Mouse (Mus musculus): ENCODE measurements around the gene Acly. TPM values are rescaled to one million over a fixed set of nuclear protein-coding genes. Genes with fewer than 3 reads are reported as not detected.

Acly gene
- polyA plus RNA-seq (2014; fragmentation: Nextera tagmentation; extraction: Ambion mirVana) = 330 and 394 TPM in 2 replicates

DNA sequence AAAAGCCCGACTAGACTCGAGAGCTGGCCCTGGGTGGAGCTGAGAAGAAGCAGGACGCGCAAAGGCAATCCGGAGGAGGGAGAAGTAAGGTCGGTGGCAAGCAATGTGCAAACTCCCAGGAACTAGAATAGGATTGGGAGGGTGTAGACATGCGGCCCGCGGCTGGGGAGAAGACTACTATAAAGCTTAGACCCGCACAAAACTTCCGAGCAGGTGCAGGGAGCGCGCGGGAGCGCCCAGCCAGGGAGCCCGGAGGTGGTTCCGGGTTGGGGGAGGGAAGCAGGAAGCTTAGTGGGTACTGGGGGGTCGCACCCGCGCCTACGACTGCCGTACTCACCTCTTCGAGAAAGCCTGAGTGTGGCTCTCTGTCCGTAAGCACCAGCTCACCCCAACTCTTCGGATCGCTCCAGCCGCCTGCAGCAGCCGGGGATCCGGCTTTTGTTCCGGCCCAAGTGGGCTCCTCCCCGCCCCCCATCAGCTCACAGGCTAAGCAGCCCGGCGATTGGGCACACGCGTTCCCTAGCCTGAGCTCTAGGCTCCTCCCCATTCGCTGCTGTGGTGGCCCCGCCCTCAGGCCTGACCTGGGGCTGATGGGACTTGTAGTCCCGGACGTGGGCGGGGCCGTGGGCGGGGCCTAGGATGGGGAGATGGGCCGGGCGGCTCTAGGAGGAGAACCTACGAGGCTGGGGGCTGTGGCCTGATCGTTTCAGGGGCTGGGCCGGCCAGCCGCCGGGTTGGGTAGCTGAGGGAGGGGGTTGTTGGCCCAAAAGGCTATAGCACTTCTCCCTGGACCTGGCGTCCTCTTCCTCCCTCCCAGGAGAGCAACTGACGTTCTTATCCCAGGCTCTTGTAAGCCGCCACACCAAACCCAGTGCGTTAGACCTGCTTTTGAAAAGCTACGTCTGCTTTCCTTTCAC lies at the start of gene Acly:
Gene Acly (minus strand): TSS at position 543 of the 917 bp plus-strand sequence.
- Histone ChIP-seq H3K9ac (ENCODE audit: low read length) (peak within 1 kb of the TSS; percentile 96), H3K27me3 (ENCODE audit: control insufficient read depth, insufficient read depth, low read length) (no peaks in the 10 kb centered on the region), H3K27ac (ENCODE audit: low read depth, low read length) (peak within 1 kb of the TSS; percentile 78), H3K4me1 (ENCODE audit: control insufficient read depth, insufficient read depth, low read length) (peaks cover 20% of the 10 kb centered on the region), H3K4me3 (ENCODE audit: low read depth, low read length) (peak within 1 kb of the TSS; percentile 90), H3K36me3 (ENCODE audit: control insufficient read depth, insufficient read depth, low read length) (peaks cover 7% of the 10 kb centered on the region), H3K9me3 (ENCODE audit: control insufficient read depth, low read length) (no peaks in the 10 kb centered on the region), H3K4me2 (ENCODE audit: low read depth) (peak within 1 kb of the TSS; percentile 70)
- under 1% methylated on average over 54 of the region's 54 CpGs for WGBS
- ATAC-seq (ENCODE audit: insufficient read depth, low FRiP score, low TSS enrichment) (peak; percentile 96), DNase-seq (ENCODE audit: low spot score) (peak; percentile 100)

DNA sequence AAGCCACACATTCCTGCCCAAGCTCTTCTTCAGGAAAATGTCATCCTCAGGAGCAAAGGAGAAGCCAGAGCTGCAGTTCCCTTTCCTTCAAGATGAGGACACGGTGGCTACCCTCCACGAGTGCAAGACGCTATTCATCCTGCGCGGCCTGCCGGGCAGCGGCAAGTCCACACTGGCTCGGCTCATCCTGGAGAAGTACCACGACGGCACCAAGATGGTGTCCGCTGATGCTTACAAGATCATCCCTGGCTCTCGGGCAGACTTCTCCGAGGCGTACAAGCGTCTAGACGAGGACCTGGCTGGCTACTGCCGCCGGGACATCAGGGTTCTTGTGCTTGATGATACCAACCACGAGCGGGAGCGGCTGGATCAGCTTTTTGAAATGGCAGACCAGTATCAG lies 48.5 kb upstream of the Acly start:
- H3K36me3 ChIP-seq (ENCODE audit: control insufficient read depth, insufficient read depth, low read length) = peaks cover 6% of the 10 kb centered on the region; the same call in 1 of the 2 replicates
- H3K4me2 ChIP-seq (ENCODE audit: low read depth) = no peak overlapping the region
- no peak overlapping the region for H3K27ac ChIP-seq (ENCODE audit: low read depth, low read length)
- DNase-seq (ENCODE audit: low spot score) = no peak
- H3K9me3 ChIP-seq (ENCODE audit: control insufficient read depth, low read length) = no peaks in the 10 kb centered on the region
- H3K4me1 ChIP-seq (ENCODE audit: control insufficient read depth, insufficient read depth, low read length) = peaks cover 6% of the 10 kb centered on the region
- H3K4me3 ChIP-seq (ENCODE audit: low read depth, low read length) = no peak overlapping the region
- H3K9ac ChIP-seq (ENCODE audit: low read length) = no peak overlapping the region; the same call in 1 of the 2 replicates
- H3K27me3 ChIP-seq (ENCODE audit: control insufficient read depth, insufficient read depth, low read length) = no peaks in the 10 kb centered on the region
- no peak for ATAC-seq (ENCODE audit: insufficient read depth, low FRiP score, low TSS enrichment)
- 68% methylated on average over 21 of the region's 21 CpGs for WGBS

DNA sequence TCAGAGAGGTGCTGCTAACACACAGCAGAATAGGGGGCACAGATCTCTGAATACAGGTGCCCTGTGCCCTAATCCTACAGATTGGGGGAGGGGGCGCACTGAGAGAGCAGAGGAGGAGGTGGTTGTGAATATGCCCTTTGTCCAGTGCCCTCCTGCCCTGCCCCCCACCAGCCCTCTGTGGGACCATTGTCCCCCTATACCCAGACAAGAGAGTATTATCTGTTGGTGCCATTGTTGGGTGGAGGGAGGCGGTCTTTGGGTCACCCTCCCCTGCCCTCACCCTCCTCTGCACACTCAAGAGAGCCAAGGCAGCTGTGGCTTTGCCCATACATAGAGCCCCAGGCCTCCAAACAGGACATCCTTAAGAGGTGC lies 47.7 kb upstream of the Acly start:
- WGBS = 30% methylated on average over 2 of the region's 2 CpGs
- Histone ChIP-seq H3K4me2 (ENCODE audit: low read depth) (peak overlapping the region; percentile 58), H3K36me3 (ENCODE audit: control insufficient read depth, insufficient read depth, low read length) (peaks cover 4% of the 10 kb centered on the region; the same call in 1 of the 2 replicates), H3K4me3 (ENCODE audit: low read depth, low read length) (peak overlapping the region; percentile 53), H3K27me3 (ENCODE audit: control insufficient read depth, insufficient read depth, low read length) (no peaks in the 10 kb centered on the region), H3K27ac (ENCODE audit: low read depth, low read length) (no peak overlapping the region), H3K9ac (ENCODE audit: low read length) (peak overlapping the region; percentile 54), H3K4me1 (ENCODE audit: control insufficient read depth, insufficient read depth, low read length) (peaks cover 6% of the 10 kb centered on the region), H3K9me3 (ENCODE audit: control insufficient read depth, low read length) (no peaks in the 10 kb centered on the region)
- DNase-seq (ENCODE audit: low spot score) (no peak), ATAC-seq (ENCODE audit: insufficient read depth, low FRiP score, low TSS enrichment) (no peak)

DNA sequence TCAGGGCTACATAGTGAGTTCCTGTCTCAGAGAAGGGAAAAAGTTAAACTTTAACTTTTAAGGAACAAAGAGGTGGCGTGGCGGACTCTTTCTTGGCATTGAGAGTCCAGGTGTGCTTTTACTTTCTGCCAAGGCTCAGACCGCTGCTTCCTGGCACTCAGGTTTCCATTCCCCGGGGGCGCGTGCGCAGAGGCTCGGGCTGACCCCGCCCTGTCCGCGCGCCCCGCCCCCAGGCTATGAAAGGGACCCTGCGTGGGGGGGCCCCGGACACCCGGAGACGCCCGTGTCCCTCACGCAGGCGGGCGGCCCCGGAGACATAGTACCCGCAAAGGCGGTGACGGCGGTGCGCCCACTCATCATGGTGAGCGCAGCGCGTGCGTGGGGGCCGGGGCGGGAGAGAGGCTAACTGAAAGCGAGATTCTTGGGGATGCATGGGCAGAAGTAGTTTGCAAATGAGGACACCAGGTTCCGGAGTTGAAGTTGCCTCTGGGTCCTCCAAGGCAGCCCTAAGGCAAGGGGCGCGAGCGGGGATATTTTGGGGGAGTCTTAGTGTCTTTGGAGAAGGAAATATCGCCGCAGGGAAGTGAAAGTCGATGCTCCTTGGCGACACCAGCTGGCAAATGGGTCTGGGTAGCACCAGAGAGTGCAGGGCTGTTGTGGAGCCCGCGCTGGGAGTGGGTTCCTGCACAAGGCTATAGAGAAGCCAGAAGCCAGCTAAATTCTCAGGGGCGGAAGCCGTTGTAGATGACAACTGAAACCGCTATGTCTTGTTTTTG lies 47.1 kb upstream of the Acly start, which contains the start of gene Cnp:
Gene Cnp (plus strand): TSS at position 197 of the 776 bp plus-strand sequence.
- 1% methylated on average over 47 of the region's 47 CpGs for WGBS
- Histone ChIP-seq H3K9me3 (ENCODE audit: control insufficient read depth, low read length) (no peaks in the 10 kb centered on the region), H3K36me3 (ENCODE audit: control insufficient read depth, insufficient read depth, low read length) (peaks cover 2% of the 10 kb centered on the region; the same call in 1 of the 2 replicates), H3K4me1 (ENCODE audit: control insufficient read depth, insufficient read depth, low read length) (peaks cover 6% of the 10 kb centered on the region), H3K4me3 (ENCODE audit: low read depth, low read length) (peak within 1 kb of the TSS; percentile 53), H3K27ac (ENCODE audit: low read depth, low read length) (no peak within 1 kb of the TSS), H3K9ac (ENCODE audit: low read length) (peak within 1 kb of the TSS; percentile 54), H3K4me2 (ENCODE audit: low read depth) (peak within 1 kb of the TSS; percentile 58), H3K27me3 (ENCODE audit: control insufficient read depth, insufficient read depth, low read length) (no peaks in the 10 kb centered on the region)
- DNase-seq (ENCODE audit: low spot score) (peak; percentile 74), ATAC-seq (ENCODE audit: insufficient read depth, low FRiP score, low TSS enrichment) (no peak)

DNA sequence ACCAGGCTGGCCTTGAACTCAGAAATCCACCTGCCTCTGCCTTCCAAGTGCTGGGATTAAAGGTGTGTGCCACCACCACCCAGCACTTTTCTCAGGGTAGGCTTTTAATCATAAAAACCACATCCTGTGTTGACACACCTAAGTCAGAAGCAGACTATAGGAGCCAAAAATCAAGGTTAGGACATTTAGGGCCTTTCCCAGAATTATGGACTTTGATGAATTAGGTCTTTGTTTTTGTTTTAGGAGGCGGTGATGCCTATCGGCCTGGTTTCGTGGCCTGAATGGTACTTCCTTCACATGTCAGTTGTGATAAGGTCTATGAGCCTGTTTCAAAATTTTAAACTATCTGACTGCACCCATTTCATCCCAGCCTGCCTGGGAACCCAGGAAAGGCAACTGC lies 46.4 kb upstream of the Acly start:
- H3K9me3 ChIP-seq (ENCODE audit: control insufficient read depth, low read length) = no peaks in the 10 kb centered on the region
- peak overlapping the region; percentile 58; the same call in 1 of the 2 replicates for H3K4me2 ChIP-seq (ENCODE audit: low read depth)
- peaks cover 2% of the 10 kb centered on the region; the same call in 1 of the 2 replicates for H3K36me3 ChIP-seq (ENCODE audit: control insufficient read depth, insufficient read depth, low read length)
- H3K27me3 ChIP-seq (ENCODE audit: control insufficient read depth, insufficient read depth, low read length) = no peaks in the 10 kb centered on the region
- 90% methylated on average over 3 of the region's 3 CpGs for WGBS
- H3K9ac ChIP-seq (ENCODE audit: low read length) = no peak overlapping the region
- peaks cover 6% of the 10 kb centered on the region for H3K4me1 ChIP-seq (ENCODE audit: control insufficient read depth, insufficient read depth, low read length)
- H3K27ac ChIP-seq (ENCODE audit: low read depth, low read length) = no peak overlapping the region
- no peak for DNase-seq (ENCODE audit: low spot score)
- H3K4me3 ChIP-seq (ENCODE audit: low read depth, low read length) = no peak overlapping the region; the same call in 1 of the 2 replicates
- ATAC-seq (ENCODE audit: insufficient read depth, low FRiP score, low TSS enrichment) = no peak

DNA sequence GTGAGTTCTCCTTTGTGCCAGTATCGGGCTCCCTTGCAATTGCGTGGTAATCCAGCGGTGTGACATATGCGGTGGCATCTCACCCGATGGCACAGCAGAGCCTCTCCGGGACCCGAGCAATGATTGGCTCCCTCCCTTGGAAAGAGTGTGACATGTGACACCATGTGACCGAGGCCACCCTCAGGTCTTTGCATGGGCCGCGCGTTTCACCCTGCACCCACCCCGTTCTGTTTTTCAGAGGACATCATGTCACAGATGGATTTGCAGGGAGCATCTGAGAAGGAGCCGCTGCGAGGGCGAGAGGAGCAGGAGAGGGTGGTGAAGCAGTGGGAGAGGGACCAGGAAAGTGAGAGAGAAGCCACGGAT lies 43.4 kb upstream of the Acly start:
- 10% methylated on average over 16 of the region's 16 CpGs for WGBS
- no peak for ATAC-seq (ENCODE audit: insufficient read depth, low FRiP score, low TSS enrichment)
- no peak overlapping the region for H3K4me3 ChIP-seq (ENCODE audit: low read depth, low read length)
- H3K36me3 ChIP-seq (ENCODE audit: control insufficient read depth, insufficient read depth, low read length) = no peaks in the 10 kb centered on the region
- H3K27me3 ChIP-seq (ENCODE audit: control insufficient read depth, insufficient read depth, low read length) = no peaks in the 10 kb centered on the region
- peak overlapping the region; percentile 27; the same call in 1 of the 2 replicates for H3K9ac ChIP-seq (ENCODE audit: low read length)
- H3K4me2 ChIP-seq (ENCODE audit: low read depth) = peak overlapping the region; percentile 37
- DNase-seq (ENCODE audit: low spot score) = peak; percentile 27
- H3K4me1 ChIP-seq (ENCODE audit: control insufficient read depth, insufficient read depth, low read length) = peaks cover 6% of the 10 kb centered on the region
- H3K9me3 ChIP-seq (ENCODE audit: control insufficient read depth, low read length) = no peaks in the 10 kb centered on the region
- no peak overlapping the region for H3K27ac ChIP-seq (ENCODE audit: low read depth, low read length)

DNA sequence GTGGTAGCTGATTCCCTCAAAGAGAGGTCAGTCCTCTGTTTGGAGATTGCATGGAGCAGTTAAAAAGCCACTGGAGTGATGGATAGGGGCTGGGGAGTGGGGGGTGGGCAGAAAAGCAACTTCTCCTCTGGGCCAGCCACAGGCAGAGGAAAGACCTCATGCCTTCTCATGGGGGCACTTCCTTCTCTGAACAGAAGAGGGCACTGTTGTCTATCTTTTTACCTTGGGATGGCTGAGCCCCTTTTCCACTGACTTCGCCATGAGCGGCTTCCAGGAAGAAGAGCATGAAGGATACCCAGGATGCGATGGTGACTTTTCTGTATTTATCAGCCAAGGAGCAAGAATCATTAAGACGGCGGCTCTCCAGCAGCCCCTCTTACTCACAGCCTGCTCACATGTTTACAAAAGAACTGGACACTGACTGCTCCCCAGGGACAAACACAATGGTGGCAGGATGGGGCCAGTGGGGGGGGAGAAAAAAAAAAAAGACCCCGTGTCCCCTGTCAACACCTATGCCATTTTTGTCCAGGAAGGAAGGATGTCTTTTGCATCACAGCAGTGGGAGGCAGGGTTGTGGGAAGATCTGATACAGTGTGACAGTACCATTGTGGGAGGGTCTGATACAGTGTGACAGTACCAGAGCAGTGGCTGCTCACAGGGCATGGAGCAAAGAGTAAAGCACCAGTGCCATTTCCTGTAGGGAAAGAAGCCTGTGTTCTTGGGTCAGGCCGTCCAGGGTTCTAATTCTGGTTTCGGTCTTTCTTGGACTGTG lies 42.8 kb upstream of the Acly start:
- H3K4me1 ChIP-seq (ENCODE audit: control insufficient read depth, insufficient read depth, low read length) = peaks cover 4% of the 10 kb centered on the region
- peak overlapping the region; percentile 37 for H3K4me2 ChIP-seq (ENCODE audit: low read depth)
- no peak overlapping the region for H3K4me3 ChIP-seq (ENCODE audit: low read depth, low read length)
- H3K9me3 ChIP-seq (ENCODE audit: control insufficient read depth, low read length) = no peaks in the 10 kb centered on the region
- peak; percentile 75 for DNase-seq (ENCODE audit: low spot score)
- 13% methylated on average over 8 of the region's 8 CpGs for WGBS
- no peak overlapping the region for H3K27ac ChIP-seq (ENCODE audit: low read depth, low read length)
- peak; percentile 58; the same call in 1 of the 2 replicates for ATAC-seq (ENCODE audit: insufficient read depth, low FRiP score, low TSS enrichment)
- H3K36me3 ChIP-seq (ENCODE audit: control insufficient read depth, insufficient read depth, low read length) = no peaks in the 10 kb centered on the region
- H3K9ac ChIP-seq (ENCODE audit: low read length) = peak overlapping the region; percentile 27; the same call in 1 of the 2 replicates
- no peaks in the 10 kb centered on the region for H3K27me3 ChIP-seq (ENCODE audit: control insufficient read depth, insufficient read depth, low read length)

DNA sequence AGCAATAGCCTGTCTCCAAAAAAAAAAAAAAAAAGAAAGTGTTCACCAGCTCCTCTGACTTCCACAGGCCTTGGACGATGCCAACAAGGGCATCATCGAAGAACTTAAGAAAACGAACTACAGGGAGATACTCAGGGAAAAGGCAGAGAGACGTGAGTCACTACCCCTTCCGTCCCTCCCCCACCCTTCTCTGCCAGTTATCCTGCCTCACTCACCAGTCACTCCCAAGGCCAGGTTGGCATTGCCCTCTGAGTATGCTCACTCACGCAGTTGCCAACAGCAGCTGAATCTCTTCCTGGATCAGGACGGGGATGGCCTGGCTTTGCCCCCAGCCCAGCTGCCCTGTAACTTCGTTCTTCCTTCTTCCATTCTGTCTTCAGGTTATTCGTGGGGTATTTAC lies 42.0 kb upstream of the Acly start:
- ATAC-seq (ENCODE audit: insufficient read depth, low FRiP score, low TSS enrichment) (no peak), DNase-seq (ENCODE audit: low spot score) (no peak)
- WGBS = 68% methylated on average over 9 of the region's 9 CpGs
- H3K27me3 ChIP-seq (ENCODE audit: control insufficient read depth, insufficient read depth, low read length) = no peaks in the 10 kb centered on the region
- no peaks in the 10 kb centered on the region for H3K4me1 ChIP-seq (ENCODE audit: control insufficient read depth, insufficient read depth, low read length)
- no peaks in the 10 kb centered on the region for H3K36me3 ChIP-seq (ENCODE audit: control insufficient read depth, insufficient read depth, low read length)
- no peak overlapping the region for H3K27ac ChIP-seq (ENCODE audit: low read depth, low read length)
- no peaks in the 10 kb centered on the region for H3K9me3 ChIP-seq (ENCODE audit: control insufficient read depth, low read length)
- no peak overlapping the region for H3K4me3 ChIP-seq (ENCODE audit: low read depth, low read length)
- no peak overlapping the region for H3K4me2 ChIP-seq (ENCODE audit: low read depth)
- no peak overlapping the region for H3K9ac ChIP-seq (ENCODE audit: low read length)
